Mouse (Mus musculus) testis, postnatal 10 days (tissue): Measurements from ENCODE around the gene Rgs14.

Experiments used
- DNase-seq: peaks from one replicate; pipeline ENCODE4 v3.0.0; 2021; ENCODE audit warnings: low spot score

The Rgs14 gene

DNA sequence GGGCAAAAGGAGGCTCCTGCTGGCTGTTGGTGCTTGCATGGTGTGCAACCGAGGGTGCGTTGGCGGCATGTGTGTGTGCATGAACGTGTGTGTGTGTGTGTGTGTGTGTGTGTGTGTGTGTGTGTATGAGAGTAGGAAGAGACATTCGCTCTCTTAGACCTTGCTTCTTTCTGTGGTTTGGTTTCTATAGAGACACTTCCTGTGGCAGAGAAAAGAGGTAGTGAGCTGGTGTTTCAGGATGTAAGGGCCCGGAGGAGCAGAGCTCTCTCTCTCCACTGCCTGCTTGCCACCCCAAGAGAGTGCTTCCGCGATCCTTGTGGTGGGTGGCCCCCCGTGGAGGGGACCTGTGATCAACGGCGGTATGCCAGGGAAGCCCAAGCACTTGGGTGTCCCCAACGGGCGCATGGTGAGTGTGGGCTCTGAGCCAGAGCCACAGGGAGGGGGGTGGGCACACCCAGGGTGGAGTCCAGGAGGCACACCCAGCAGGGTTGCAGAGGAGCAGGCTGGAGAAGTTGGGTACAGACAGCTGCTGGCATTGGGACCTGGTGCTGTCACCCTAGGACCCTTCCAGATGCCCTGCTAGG, at the start of gene Rgs14:
Rgs14 (plus strand) TSS at position 202 of the 584 bp plus-strand sequence.
- DNase-seq: no peak

DNA sequence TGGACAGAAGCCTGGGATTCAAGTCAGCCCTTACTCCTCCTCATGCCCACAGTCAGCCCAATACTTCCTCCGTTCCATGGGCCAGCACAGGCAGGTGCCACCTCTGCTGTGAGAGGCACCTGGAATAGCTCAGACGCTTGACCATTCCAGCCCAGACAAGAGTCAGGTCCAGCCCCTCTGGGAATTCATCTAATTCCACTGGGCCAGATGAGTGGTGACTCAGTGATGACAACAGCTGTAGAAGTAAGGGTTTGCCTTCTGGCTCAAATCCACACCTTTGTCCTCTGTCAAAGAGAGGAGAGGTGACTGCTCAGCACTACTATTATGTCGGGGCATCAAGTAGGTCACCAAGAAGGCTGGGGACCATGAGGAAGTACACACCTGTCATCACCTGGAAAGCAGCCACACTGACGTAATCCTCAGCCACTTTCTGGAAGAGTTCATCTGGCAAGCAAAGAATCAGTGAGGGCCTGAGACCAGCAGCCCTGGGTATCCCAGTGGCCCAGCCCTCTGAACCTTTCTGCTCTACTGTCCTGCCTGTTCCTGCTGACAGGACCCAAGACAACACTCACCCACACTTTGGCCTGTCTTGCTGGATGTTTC, 49.5 kb upstream of the Rgs14 start, which contains the start of gene Prelid1:
Prelid1 (plus strand) TSS at position 570 of the 603 bp plus-strand sequence.
- DNase-seq: peak; percentile 41

DNA sequence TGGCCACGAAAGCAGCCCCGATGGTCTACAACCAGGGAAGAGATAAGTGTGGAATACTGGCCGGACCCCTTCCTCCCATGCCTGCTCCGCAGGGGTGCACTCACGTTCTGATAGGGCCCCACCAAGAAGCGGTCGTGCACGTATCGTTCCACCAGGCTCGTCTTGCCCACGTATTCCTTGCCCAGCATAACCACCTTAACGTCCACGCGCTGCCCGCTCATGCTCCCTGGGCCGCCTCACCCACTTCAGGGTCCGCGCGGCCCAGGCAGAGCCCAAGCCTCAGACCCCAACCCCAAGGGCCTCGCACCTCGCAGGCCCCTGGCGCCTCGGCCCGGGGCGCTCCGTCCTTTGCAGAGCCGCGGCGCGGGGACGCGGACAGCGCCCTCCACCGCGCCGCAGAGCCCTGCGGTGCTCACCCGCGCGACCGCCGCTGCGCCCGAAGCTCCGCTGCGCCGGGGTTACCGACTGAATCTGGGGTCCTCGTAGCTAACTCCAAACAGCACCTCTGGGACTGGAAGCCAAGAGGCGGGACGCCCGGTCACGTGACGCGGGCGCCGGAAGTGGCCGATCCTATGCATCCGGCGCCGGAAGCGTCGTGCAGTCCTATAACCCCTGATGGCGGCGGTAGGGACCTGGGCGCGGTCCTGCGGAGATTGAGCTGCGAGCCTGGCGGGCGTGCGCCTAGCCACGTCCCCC, 48.0 kb upstream of the Rgs14 start, which contains the start of gene Rab24:
Rab24 (minus strand) TSS at position 513 of the 696 bp plus-strand sequence.
- peak; percentile 92 for DNase-seq

DNA sequence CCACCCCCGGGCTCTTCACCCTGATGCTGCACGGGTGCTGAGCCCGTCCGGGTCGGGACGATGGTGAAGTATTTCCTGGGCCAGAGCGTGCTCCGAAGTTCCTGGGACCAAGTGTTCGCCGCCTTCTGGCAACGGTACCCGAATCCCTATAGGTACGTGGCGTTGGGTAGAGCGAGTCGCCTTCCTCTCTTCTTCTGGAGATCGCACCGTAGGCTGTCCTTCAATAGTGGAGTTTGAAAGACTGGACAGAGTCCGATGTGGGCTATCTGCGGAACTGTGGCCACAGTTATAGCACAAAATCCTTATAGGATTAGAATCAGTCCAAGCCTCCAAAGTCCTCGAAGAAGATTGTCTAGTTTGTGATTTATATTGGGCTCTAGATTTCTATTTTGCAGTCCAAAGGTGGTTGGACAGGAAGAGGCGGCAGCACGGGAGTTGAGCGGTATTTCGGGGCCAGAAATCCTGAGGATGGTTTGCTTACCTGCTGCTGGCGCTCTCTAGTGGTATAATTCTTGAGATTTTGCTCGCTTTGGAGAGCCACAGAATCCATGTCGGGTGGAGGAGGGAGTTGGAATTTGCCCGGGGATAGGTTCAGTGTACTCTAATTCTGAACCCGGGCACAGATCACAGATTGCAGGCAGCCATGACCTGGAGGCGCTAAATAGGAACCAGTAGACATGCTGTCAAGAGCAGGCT, 47.3 kb upstream of the Rgs14 start:
- no peak for DNase-seq

DNA sequence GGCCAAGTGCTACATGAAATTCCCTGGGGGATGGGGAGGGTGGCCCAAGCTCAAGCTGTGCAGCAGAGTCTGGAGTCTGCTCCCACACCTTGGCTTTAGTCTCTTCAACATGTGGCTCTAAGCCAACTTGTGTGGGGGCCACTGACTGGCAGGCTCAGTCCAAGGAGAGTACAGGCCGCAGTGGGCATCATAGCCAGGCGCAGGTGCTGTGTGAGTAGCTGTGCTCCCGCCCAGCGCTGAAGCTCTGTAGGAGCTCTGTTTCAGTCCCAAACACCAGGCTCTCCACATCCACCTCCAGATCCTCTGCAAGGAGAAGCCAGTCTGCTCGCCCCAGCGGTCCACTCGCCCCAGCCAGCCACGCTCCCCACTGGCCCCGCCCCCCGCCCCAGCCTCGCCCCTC, 43.9 kb upstream of the Rgs14 start:
- DNase-seq: peak; percentile 47

DNA sequence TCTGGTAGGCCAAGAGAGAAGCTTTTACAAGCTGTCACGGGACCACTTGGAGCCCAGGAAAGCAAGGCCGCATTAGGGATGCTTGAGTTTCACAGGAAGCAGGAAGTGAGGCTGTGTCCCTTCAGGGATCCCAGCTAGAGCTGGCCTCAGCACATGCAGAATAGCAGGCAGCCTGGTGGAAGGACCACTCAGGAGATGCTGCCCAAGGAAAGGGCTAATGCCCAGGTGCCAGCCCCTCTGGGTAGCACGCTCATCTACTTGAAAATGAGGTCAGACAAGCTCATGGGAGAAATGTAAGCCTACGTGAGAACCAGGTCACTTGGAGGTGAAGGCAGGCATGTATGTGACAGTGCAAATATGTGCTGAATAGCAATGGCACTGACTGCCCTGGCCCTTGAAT, 42.4 kb upstream of the Rgs14 start:
- DNase-seq: no peak

DNA sequence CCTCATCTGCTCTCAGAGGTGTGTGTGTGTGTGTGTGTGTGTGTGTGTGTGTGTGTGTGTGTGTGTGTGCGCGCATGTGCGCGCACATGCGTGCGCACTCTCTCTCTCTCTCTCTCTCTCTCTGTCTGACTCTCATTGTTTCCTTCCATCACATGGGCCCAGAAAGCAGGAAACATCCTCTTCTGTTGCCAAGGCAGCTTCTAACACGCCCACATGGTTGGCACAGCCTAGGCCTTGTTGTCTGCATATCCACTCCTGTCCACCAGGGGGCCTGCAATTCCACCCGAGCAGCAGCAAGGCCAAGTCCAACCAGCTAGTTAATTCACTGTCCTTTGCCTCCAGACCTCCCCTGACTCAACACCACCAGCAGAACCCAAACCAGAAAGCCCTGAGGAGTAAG, 41.9 kb upstream of the Rgs14 start:
- peak; percentile 86 for DNase-seq

DNA sequence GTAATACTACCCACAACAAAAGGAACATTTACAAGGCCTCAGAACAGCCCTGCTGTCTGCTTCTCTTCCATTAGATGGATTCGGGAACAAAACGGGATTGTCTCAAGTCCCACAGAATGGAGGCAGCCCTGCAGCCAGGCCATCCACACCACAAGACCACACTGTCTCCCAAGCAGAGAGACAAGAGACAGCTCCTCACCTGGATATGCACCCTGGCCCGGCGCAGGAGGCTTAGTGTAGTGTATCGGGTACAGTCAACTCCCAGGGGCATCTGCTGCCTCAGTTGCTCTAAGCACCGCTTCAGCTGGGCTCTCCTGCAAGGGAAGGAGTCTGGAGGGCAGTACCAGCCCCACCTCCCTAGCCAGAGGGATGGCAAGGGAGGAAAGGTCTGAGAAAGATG, 41.4 kb upstream of the Rgs14 start:
- DNase-seq: peak; percentile 44

DNA sequence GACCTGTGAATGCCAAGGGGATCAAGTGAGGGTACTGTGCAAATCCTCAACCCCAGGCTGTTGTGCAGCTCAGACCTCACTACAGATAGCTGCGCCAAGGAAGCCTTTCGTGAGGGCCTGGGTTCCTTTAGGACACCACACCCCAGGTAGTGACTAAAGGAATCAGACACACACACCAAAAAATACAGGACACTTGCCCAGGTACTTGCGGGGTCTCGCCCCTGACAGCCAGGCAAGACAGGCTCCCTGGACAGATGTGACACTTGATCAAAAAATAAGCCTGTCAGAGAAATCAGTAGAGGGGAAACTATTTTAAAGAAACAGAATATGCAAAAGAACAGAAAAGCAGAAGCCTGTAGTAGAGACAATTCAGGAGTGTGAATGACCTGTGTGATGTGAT, 40.9 kb upstream of the Rgs14 start:
- no peak for DNase-seq

DNA sequence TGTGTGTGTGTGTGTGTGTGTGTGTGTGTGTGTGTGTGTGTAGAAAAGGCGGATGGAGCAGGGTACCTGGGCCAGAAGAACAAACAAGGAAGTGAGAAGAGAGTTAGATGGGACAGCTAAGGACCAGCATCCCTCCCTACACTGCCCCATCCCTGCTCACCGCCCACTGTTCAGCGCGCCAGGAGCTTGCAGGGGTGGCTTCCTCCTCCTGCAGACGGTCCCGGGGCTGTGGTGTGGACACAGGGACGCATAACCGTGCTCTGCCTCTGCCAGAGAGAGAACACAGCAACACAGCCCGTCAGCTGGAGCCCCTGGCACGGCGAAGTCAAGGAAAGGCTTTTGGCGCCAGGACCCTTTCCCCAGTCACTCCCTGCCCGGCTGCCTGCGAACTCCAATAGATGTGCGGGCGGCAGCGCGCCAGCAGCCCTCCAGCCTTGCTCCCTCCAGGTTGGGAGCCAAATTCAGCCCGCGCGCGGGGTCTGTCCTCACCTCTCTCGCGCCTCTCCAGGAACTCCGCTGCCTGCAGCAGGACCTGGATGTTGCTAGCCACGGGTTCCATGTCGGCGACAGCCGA, 40.3 kb upstream of the Rgs14 start:
- DNase-seq: peak; percentile 76

DNA sequence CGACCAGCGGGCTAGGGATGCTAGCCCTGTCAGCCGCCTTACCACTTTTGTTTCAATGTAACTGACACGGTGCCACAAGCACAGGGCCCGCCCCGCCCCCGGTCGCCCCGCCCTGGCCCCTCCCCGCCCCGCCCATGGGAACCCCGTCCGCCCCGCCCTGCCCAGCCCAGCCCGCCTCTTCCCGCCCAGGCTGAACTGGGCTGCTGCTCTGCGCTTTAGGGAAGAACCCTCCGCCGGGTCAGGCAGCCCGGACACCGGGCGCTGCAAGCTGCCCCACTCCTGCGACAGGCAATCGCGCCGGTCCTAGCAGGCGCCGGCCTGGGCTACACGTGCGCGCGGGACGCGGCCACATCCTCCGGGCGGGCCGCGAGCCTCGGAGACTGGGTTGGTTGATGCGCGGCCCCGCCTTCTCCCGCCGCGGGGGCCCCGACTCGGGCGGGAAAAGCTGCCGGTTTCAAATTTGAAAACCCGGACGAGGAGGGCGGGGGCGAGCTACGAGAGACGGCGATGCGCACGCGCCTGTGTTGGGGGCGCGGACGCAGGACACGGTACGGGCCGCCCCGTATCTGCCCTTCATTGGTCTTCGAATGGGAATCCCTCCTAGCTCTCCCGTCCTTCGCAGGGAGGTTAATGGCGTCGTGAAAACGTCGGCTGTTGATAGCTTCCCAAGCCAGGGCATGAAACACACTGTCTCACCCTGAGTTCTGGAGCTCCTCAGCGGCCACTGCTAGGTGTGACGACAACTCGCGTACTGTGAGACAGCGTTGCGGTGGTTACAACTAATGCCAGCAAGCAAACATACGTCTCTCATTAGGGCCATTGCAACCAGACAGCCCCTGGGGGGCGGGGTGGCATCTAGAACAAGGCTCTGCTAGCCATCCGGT, 39.6 kb upstream of the Rgs14 start, which contains the start of gene Mxd3:
Mxd3 (minus strand) TSS at position 141 of the 884 bp plus-strand sequence.
- DNase-seq: peak; percentile 88

DNA sequence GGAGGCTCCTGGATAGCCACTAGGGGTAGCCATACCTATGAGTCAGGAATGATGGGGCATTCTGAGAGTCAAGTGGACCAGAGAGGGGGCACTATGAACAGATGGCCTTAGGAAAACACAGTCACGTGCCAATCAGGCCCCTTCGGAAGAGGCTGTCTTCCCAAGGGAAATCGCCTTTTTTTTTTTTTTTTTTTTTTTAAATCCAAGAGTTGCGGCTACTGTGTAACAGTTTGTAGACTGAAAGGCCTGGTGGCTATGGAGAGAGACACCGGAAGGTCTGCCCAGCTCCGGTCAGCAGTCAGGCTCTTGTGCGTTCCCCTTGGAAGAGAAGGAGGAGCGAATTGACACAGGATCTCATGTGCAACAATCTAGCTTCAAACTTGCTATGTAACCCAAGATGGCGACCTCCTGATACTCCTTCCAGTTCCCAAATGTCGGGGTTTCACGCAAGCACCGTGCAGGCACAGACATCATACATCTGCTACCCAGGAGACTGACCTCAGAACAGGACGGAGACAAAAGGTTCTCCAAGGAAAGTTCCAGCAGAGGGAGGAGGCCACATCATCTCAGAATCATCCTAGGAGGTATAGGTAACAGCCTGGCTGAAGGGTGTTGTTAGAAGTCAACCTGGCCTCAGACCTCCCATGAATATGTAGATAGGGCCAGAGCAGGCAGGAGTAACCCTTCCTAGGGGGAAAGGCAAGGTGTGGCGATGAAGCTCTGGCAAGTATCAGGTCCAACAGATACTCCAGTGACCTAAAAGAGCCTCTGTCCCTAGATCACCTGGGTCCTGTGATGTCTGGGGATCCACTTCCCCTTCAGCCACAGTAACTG, 38.7 kb upstream of the Rgs14 start:
- no peak for DNase-seq

DNA sequence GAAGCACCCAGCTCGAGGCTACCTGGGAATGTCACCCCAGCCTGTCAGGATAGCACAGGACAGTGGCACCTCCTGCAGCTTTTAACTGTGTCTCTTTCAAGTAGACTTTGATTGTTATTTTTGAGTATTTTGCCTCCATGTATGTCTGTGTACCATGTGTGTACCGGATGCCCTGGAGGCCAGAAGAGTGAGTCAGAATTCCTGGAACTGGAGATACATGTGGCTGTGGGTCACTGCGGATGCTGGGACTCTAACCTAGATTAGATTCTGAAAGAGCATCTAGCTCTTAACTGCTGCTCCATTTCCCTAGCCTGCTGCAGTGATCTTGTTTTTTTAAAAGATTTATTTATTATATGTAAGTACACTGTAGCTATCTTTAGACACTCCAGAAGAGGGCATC, 37.2 kb upstream of the Rgs14 start:
- no peak for DNase-seq

DNA sequence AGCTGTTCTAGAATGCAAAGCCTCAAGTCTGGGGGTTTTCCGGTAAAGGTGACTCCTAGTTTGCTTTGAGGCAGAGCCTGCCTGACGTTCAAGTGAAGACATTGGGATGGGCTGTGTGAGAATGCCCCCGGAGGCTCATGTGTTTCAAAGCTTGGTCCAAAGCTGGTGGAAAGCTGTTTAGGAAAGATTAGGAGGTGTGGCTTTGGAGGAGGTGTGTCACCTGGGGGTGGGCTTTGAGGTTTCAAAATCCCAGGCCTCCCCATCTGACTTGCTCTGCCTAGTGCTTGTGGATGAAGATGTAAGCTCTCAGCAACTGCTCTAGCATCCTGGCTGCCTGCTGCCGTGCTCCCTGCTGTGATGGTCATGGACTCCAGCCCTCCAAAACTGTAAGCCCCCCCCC, 33.8 kb upstream of the Rgs14 start:
- DNase-seq: no peak

DNA sequence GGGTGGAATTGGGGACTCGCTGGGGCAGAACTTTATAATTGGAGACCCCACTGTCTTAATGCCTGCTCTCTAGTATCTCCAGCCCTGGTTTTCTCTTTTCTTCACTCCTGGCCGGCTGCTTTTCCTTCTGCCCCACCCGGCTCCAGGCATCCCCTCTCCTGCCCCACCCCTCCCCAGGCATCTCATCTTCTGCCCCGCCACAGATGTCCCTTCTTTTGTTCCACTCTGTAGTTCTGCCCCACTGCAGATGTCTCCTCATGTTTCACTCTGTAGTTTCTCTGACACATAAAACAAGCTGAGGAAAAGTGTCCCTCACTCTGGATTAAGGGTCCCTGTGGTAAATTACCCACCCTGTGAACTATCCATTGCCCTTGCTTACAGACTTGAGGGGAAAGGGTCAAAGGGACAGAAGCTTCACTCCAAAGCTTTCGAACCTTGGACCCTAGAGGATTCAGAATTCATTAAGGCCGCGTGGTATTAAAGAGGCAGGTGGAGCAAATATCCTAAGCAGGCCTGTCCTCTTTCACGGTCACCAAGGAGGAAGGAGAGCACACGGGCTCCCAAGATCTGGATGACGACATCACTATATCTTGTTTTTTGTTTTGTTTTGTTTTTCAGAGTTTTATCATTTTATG, 32.1 kb upstream of the Rgs14 start:
- no peak for DNase-seq

DNA sequence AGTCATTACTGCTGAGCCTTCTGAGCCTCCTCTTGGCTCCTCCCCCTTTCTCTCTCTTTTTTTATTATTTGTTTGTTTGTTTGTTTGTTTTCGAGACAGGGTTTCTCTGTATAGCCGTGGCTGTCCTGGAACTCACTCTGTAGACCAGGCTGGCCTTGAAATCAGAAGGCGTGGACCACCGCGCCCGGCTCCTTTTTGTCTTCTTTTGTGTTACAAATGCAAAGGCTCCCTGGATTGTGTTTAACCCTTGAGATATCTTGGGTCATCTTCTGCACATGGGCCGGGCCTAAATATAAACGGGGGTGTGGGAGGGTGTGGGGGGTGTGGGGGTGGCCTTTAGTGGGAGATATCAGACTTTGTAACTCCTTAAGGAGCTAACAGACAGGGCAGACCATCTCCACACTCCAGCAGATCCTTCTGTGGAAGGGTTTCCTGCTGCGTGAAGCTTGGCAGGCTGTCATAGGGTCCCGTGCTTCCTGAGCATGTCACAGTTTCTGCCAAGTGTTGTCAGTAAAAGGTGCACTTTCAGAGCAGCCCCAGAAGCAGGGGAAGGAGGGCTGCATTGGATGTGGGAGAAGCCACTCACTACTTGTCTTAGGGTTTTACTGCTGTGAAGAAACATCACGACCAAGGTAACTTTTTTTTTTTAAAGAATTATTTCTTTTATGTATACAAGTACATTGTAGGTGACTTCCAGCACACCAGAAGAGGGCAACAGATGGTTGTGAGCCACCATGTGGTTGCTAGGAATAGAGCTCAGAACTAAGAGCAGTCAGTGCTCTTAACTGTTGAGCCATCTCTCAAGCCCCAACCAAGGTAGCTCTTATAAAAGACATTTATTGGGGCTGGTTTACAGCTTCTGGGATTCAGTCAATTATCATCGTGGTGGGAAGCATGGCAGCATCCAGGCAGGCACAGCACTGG, 31.1 kb upstream of the Rgs14 start:
- DNase-seq: no peak

DNA sequence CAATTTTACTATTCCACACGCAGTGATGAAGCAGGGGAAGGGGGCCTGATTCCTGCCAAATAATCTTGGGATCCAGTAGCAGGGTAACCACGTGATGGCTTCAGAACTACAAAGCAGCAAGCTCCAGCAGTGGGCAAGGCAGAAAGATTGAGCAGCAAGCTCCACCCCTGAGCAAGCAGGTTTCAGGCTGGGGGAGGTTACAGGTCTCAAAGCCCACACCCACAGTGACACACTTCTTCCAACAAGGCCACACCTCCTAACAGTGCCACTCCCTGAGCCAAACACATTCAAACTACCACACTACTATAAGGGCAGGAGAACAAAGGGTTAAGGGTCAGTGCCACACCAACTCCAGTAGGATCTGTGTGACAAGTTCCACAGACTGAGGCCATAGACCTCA, 30.3 kb upstream of the Rgs14 start:
- no peak for DNase-seq

DNA sequence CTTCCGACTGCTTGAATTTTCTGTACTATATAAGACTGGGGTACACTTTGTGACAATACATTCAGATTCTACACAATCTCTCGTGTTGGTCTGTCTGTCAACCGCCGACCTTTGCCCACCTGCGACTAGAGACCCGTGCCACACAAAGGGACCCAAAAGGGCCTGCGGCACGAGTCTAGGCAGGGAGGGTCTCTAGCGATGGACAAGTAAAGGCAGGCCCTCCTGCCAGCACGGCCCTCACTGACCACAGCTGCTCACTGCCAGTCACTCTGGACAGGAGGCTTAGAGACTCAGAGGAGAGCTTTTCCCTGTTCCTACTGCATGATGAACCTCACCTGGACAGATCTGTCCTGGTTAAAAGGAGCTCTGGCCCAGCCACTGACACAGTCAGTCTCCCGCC, 27.1 kb upstream of the Rgs14 start:
- DNase-seq: no peak

DNA sequence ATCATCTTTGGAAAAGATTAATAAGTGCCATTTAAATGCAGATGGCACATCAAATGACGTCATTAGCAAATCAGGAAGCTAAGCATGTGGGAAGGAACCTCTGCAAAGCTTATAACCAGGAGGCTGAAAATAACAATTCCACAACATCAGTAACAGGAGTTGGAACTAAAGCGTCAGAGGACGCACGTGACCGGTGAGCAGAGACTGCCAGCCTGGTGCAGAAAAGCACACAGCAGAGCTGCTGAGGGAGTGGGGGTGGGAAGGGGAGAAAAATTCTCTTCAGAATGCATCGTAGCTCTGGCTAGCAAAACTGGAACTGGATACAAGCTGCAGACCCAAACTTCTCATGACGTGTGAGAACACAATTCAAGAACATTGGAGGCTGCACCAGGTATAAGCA, 25.2 kb upstream of the Rgs14 start:
- no peak for DNase-seq
